Mouse (Mus musculus) lung, postnatal 0 days (tissue): Measurements from ENCODE around the gene Adat1. TPM values are rescaled to one million over a fixed set of nuclear protein-coding genes. Genes with fewer than 3 reads are reported as not detected.
A peak's percentile ranks its signal among the peaks of the same experiment; 100 is the strongest.

ENCODE experiments used
- ATAC-seq: fragments of 200-750 bp; cut with Nextera tagmentation; 2 replicates; pipeline ENCODE4 v1.8.0; 2017; ENCODE audit warnings: moderate library complexity
- DNase-seq: peaks from one replicate; pipeline ENCODE4 v3.0.0-alpha.2; 2016; ENCODE audit warnings: low spot score
- H3K27ac ChIP-seq: fragments of 300-500 bp; sonication (generic); 2 replicates; pipeline ENCODE4 v1.5.1; 2014; ENCODE audit warnings: antibody characterized with exemption, mild to moderate bottlenecking, low read length, mixed read lengths
- H3K27me3 ChIP-seq: fragments of 300-500 bp; sonication (generic); replicated peaks from 2 replicates; pipeline ENCODE4 v1.6.1; 2014; ENCODE audit warnings: low read length, mixed read lengths; ENCODE audit not compliant: insufficient read depth
- H3K36me3 ChIP-seq: fragments of 300-500 bp; sonication (generic); 2 replicates; pipeline ENCODE4 v1.6.1; 2014; ENCODE audit warnings: low read length, mixed read lengths; ENCODE audit not compliant: insufficient read depth
- H3K4me1 ChIP-seq: fragments of 300-500 bp; sonication (generic); 2 replicates; pipeline ENCODE4 v1.6.1; 2014; ENCODE audit warnings: antibody characterized with exemption, low read depth, low read length, mixed read lengths; ENCODE audit not compliant: insufficient read depth
- H3K4me2 ChIP-seq: fragments of 300-500 bp; sonication (generic); replicated peaks from 2 replicates; pipeline ENCODE4 v1.6.1; 2014; ENCODE audit warnings: low read depth, mild to moderate bottlenecking, low read length, moderate library complexity, mixed read lengths
- H3K4me3 ChIP-seq: fragments of 300-500 bp; sonication (generic); 2 replicates; pipeline ENCODE4 v1.5.1; 2014; ENCODE audit warnings: low read depth, low read length
- H3K9ac ChIP-seq: fragments of 300-500 bp; sonication (generic); replicated peaks from 2 replicates; pipeline ENCODE4 v1.6.1; 2014; ENCODE audit warnings: low read depth, mild to moderate bottlenecking
- H3K9me3 ChIP-seq: fragments of 300-500 bp; sonication (generic); 2 replicates; pipeline ENCODE4 v1.6.1; 2016; ENCODE audit warnings: low read length, mixed read lengths
- CTCF ChIP-seq: IDR thresholded peaks from 2 replicates; pipeline ENCODE4 v1.5.1; 2016; ENCODE audit warnings: antibody characterized with exemption, mild to moderate bottlenecking
- EP300 ChIP-seq: IDR thresholded peaks from 2 replicates; pipeline ENCODE4 v1.6.1; 2016; ENCODE audit warnings: antibody characterized with exemption, mild to moderate bottlenecking, control low read depth
- WGBS: fragments of 180-500 bp; shearing (Covaris S2); extraction: QIAGEN DNeasy Blood & Tissue Kit; methylation state at CpG from one replicate; pipeline ENCODE4 v1.1.7; 2014; 5-methylcytosine and 5-hydroxymethylcytosine counted together
- polyA plus RNA-seq: library from polyadenylated mRNA; unstranded; fragments of >200 nt; fragmentation: Nextera tagmentation; extraction: Ambion mirVana; gene quantifications from 2 replicates; pipeline ENCODE4 v1.2.1, GENCODE M21; 2015

Adat1 gene
- polyA plus RNA-seq, 1 experiment from 2014 or later, result 2.4 TPM

DNA sequence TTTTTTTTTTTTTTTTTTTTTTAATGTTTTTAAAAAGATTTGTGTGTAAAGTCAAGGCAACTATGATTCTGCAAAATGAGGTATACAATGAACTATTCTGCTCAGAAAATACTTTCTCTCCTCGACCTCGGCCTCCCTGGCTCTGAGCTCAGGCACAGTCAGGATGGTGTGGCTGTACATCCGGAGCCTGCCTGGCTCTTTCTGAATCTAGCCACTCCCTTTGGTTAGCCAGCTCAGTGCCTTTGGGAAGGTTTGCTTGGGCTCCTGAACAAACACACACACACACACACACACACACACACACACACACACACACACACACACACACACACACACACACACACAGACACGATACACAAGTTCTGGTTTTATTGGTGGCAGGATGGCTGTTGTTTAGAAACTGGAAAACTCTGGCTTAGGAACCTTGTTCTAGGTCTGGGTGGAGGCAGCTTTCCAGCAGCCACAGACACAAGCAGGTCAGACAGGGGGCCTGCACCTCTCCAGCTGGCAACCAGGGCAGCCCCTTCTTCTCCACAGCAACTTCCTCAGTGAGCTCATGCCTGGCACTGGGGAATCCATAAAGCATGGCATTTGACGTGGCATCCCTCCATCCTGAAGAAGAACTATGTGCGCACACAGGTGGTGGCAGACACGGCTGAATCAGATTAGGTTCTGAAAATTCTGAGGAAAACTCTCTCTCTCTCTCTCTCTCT, 27.1 kb downstream of the Adat1 start:
- no peaks in the 10 kb centered on the region for H3K9me3 ChIP-seq
- H3K4me3 ChIP-seq, result no peak overlapping the region
- 63% methylated on average over 7 of the region's 7 CpGs for WGBS
- H3K4me1 ChIP-seq, result no peaks in the 10 kb centered on the region
- no peak overlapping the region for H3K9ac ChIP-seq
- no peaks in the 10 kb centered on the region for H3K27me3 ChIP-seq
- H3K36me3 ChIP-seq, result no peaks in the 10 kb centered on the region
- H3K27ac ChIP-seq, result no peak overlapping the region
- no peak overlapping the region for H3K4me2 ChIP-seq
- DNase-seq (no peak), ATAC-seq (no peak)
- TF ChIP-seq CTCF (no peak), EP300 (no peak)

DNA sequence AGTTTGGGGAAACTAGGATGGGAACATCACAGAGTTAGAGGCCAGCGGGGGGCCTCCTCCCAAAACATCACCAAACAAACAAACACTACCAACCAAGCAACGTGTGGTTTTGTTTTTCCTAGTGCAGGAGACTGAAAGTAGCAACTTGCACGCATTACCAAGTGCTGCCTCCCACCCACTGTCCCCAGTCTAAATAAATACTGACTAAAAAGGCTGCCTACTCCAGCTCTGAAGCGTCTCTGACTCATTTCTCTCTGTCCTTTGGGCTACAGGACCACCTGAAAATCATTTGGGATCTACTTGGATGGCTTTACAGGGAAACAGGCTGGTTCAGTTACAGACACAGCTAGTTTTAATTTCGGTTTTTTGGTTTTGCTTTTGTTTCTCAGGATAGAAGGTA, 27.8 kb downstream of the Adat1 start:
- Histone ChIP-seq H3K4me3 (no peak overlapping the region), H3K36me3 (no peaks in the 10 kb centered on the region), H3K27me3 (no peaks in the 10 kb centered on the region), H3K4me2 (no peak overlapping the region), H3K27ac (no peak overlapping the region), H3K9me3 (no peaks in the 10 kb centered on the region), H3K4me1 (no peaks in the 10 kb centered on the region), H3K9ac (no peak overlapping the region)
- WGBS, result 53% methylated on average over 5 of the region's 5 CpGs
- DNase-seq, result no peak
- TF ChIP-seq CTCF (no peak), EP300 (no peak)
- no peak for ATAC-seq

DNA sequence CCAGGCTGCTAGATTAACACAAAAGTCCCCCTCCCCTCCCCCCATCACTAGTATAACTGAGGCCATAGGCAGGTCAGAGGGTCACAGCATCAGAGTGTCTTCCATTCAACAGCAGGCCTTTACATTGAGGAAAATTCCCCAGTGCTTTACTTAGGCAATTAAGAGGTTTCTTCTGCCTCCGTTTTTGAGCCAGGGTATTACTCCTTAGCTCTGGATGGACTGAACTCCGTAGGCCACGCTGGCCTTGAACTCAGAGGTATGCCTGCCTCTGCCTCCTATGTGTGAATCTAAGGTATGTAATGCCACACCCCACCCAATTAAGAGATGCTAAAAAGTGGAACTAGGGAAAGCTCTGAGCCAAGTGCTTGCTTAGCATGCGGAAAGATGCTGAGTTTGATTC, 28.6 kb downstream of the Adat1 start:
- 91% methylated on average over 4 of the region's 4 CpGs for WGBS

DNA sequence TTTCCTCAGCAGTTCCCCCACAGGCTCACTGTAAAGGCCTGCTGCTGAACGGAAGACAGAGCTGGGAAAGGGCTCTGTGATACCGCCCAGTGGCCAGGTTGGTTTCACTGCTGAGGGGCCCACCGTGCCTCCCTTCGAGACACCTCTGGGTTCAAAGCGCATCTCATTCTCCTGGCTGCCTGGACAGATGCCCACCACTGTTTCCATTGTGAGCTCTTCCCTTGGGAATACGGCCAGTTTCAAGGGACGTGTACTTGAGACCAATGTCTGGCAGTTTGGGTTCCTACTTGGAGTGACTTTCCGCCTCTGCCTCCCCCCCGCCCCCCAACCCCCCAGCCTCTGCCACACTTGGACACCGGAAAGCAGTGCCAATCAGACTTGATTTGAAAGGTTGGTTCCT, 29.0 kb downstream of the Adat1 start:
- Histone ChIP-seq H3K4me1 (no peaks in the 10 kb centered on the region), H3K27me3 (no peaks in the 10 kb centered on the region), H3K4me3 (no peak overlapping the region), H3K4me2 (no peak overlapping the region), H3K27ac (no peak overlapping the region), H3K9ac (no peak overlapping the region), H3K9me3 (no peaks in the 10 kb centered on the region), H3K36me3 (no peaks in the 10 kb centered on the region)
- WGBS, result 60% methylated on average over 10 of the region's 10 CpGs
- ATAC-seq (no peak), DNase-seq (no peak)
- no peak for TF ChIP-seq EP300
- TF ChIP-seq CTCF, result no peak

More for the DNA sequence above, 28.6 kb downstream of the Adat1 start:
- H3K27me3 ChIP-seq, result no peaks in the 10 kb centered on the region
- no peaks in the 10 kb centered on the region for H3K36me3 ChIP-seq
- DNase-seq, result no peak
- H3K27ac ChIP-seq, result no peak overlapping the region
- no peak overlapping the region for H3K4me2 ChIP-seq
- H3K9me3 ChIP-seq, result no peaks in the 10 kb centered on the region
- TF ChIP-seq EP300, result no peak
- H3K4me1 ChIP-seq, result no peaks in the 10 kb centered on the region
- no peak overlapping the region for H3K9ac ChIP-seq
- H3K4me3 ChIP-seq, result no peak overlapping the region
- ATAC-seq, result no peak

DNA sequence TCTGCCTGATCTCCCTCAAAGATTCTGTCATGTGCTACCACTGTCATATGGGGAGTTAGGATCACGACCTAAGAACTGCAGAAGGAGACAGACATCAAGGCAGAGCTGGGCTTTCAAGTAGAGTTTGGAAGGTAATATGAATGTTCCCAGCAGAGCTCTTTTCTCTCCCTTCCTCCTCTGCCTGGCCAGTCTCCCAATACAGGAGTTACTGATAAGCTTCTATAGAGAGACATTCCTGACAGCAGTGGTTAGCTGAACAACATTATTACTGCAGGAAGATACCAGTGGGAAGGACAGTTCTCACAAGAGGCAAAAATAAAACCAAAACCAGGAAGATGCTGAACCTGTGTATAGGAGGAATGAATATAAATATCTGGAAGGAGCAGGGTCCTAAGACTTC, 29.5 kb downstream of the Adat1 start:
- 76% methylated on average over 1 of the region's 1 CpGs for WGBS
- Histone ChIP-seq H3K9me3 (no peaks in the 10 kb centered on the region), H3K27ac (no peak overlapping the region), H3K27me3 (no peaks in the 10 kb centered on the region), H3K4me1 (no peaks in the 10 kb centered on the region), H3K4me3 (no peak overlapping the region), H3K36me3 (no peaks in the 10 kb centered on the region), H3K4me2 (no peak overlapping the region), H3K9ac (no peak overlapping the region)
- no peak for TF ChIP-seq EP300
- no peak for TF ChIP-seq CTCF
- ATAC-seq, result no peak
- DNase-seq, result no peak

DNA sequence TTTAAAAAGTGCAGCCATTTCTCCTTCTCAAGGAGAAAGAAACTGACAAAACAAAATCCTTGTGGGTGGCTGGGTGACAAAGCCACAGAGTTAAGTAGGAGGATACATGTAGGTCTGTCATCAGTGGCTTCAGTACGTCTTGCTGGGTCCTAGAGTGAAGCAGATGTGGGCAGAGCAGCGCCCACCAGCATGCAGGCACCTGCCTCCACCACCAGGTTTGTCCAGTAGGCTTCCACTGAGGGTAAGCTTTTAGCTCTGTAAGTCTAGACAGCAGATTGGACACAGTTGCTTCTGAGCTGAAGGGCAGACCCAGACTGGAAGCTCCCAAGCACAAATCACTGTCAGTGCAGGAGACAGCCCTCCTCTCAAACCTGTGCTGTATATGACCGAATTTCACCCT, 30.8 kb downstream of the Adat1 start:
- Histone ChIP-seq H3K36me3 (peaks cover 6% of the 10 kb centered on the region; the same call in 1 of the 2 replicates), H3K4me2 (no peak overlapping the region), H3K9ac (no peak overlapping the region), H3K4me3 (no peak overlapping the region), H3K9me3 (no peaks in the 10 kb centered on the region), H3K27ac (no peak overlapping the region), H3K4me1 (no peaks in the 10 kb centered on the region), H3K27me3 (no peaks in the 10 kb centered on the region)
- no peak for ATAC-seq
- DNase-seq, result no peak
- WGBS, result 61% methylated on average over 3 of the region's 3 CpGs
- no peak for TF ChIP-seq EP300
- TF ChIP-seq CTCF, result peak; percentile 8; the same call in 1 of the 2 replicates
